Mouse (Mus musculus) intestine, embryonic 16.5 days (tissue): Measurements from ENCODE around the gene Fam184b. TPM values are rescaled to one million over a fixed set of nuclear protein-coding genes. Genes with fewer than 3 reads are reported as not detected.
A peak's percentile ranks its signal among the peaks of the same experiment; 100 is the strongest.

Experiments
- ATAC-seq: fragments of 200-750 bp; cut with Nextera tagmentation; 2 replicates; pipeline ENCODE4 v1.8.0; 2017; ENCODE audit warnings: moderate TSS enrichment, moderate library complexity
- H3K27ac ChIP-seq: fragments of 300-500 bp; sonication (generic); 2 replicates; pipeline ENCODE4 v1.5.1; 2014; ENCODE audit warnings: mild to moderate bottlenecking, low read length
- H3K27me3 ChIP-seq: fragments of 300-500 bp; sonication (generic); replicated peaks from 2 replicates; pipeline ENCODE4 v1.6.1; 2014; ENCODE audit warnings: low read length, control low read depth, mixed read lengths; ENCODE audit not compliant: control insufficient read depth, insufficient read depth
- H3K36me3 ChIP-seq: fragments of 300-500 bp; sonication (generic); 2 replicates; pipeline ENCODE4 v1.6.1; 2014; ENCODE audit warnings: low read length, control low read depth; ENCODE audit not compliant: control insufficient read depth, insufficient read depth
- H3K4me1 ChIP-seq: fragments of 300-500 bp; sonication (generic); 2 replicates; pipeline ENCODE4 v1.6.1; 2014; ENCODE audit warnings: low read length, control low read depth, mixed read lengths; ENCODE audit not compliant: control insufficient read depth, insufficient read depth
- H3K4me2 ChIP-seq: fragments of 300-500 bp; sonication (generic); 2 replicates; pipeline ENCODE4 v1.6.1; 2014; ENCODE audit warnings: low read depth, low read length, control low read depth
- H3K4me3 ChIP-seq: fragments of 300-500 bp; sonication (generic); 2 replicates; pipeline ENCODE4 v1.5.1; 2014; ENCODE audit warnings: mild to moderate bottlenecking, low read length
- H3K9ac ChIP-seq: fragments of 300-500 bp; sonication (generic); 2 replicates; pipeline ENCODE4 v1.6.1; 2014; ENCODE audit warnings: low read depth, low read length
- H3K9me3 ChIP-seq: fragments of 300-500 bp; sonication (generic); 2 replicates; pipeline ENCODE4 v1.6.1; 2016; ENCODE audit warnings: low read length, control low read depth; ENCODE audit not compliant: control insufficient read depth
- WGBS: fragments of 180-500 bp; shearing (Covaris S2); extraction: QIAGEN DNeasy Blood & Tissue Kit; methylation state at CpG from one replicate; pipeline ENCODE4 v1.1.7; 2014; 5-methylcytosine and 5-hydroxymethylcytosine counted together
- polyA plus RNA-seq: library from polyadenylated mRNA; unstranded; fragments of >200 nt; fragmentation: Nextera tagmentation; extraction: Ambion mirVana; gene quantifications from 2 replicates; pipeline ENCODE4 v1.2.1, GENCODE M21; 2015

Fam184b gene
- polyA plus RNA-seq, 1 experiment from 2014 or later: 2.9 TPM

DNA sequence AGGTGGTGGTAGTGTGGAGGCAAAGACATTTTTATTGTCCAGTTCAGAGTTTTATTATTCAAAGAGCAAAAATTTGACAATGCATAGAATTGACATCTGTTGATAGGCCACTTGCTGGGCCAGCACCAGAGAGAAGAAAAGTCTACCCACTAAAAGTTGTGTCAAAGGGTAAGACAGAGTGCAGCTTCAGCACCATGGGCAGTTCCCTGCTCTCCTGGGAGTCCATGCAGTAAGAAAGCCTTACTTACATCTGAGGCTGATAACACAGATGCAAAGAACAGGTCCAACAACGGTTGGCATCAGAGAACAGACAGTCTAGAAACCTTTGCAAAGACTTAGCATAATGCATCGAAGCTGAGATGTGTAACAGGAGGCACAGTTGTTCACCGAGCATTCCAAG is 109.7 kb downstream of the Fam184b start:
- Histone ChIP-seq H3K4me1 (no peaks in the 10 kb centered on the region), H3K27me3 (no peaks in the 10 kb centered on the region), H3K36me3 (peaks cover 12% of the 10 kb centered on the region; the same call in 1 of the 2 replicates), H3K9me3 (no peaks in the 10 kb centered on the region), H3K9ac (no peak overlapping the region), H3K27ac (no peak overlapping the region), H3K4me2 (no peak overlapping the region), H3K4me3 (no peak overlapping the region)
- 87% methylated on average over 3 of the region's 3 CpGs for WGBS
- no peak for ATAC-seq

DNA sequence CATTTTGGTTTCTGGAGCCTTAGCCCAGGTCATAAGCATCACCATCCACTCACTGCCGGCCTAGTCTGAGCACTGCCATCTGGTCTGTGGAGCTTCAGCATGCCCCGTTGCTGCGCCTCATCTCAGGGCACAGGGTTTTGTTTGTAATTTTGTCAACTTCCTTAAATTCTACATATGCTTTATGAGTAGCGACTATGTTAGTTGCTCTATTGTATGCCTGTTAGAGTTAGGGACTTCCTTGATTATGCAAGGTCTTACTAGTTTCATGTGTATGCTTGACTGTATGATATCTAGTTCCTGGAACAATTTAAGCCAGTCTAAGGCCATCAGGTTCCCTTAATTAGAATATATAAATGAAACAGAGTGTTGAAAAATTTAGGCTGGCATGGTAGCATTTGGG is 113.1 kb downstream of the Fam184b start:
- no peaks in the 10 kb centered on the region for H3K27me3 ChIP-seq
- H3K27ac ChIP-seq: no peak overlapping the region
- H3K4me1 ChIP-seq: peaks cover 4% of the 10 kb centered on the region
- H3K4me2 ChIP-seq: no peak overlapping the region
- peaks cover 13% of the 10 kb centered on the region; the same call in 1 of the 2 replicates for H3K36me3 ChIP-seq
- no peaks in the 10 kb centered on the region for H3K9me3 ChIP-seq
- no peak overlapping the region for H3K9ac ChIP-seq
- WGBS: 88% methylated on average over 4 of the region's 4 CpGs
- no peak overlapping the region for H3K4me3 ChIP-seq
- no peak for ATAC-seq

DNA sequence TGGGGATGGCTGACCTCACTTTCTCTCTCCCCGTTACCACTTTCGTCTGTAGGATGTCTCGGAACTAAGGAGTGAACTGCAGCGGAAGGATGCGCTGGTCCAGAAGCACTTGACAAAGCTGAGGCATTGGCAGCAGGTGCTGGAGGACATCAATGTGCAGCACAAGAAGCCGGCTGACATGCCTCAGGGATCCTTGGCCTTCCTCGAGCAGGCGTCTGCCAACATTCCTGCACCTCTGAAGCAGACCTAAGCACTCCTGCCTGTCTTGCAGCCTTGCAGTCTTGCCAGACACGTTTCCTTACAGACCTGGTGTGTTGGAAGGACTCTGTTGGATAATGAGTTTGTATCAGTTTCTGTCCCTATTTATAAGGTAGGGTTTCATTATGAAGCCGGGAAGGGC is 114.3 kb downstream of the Fam184b start:
- no peak for ATAC-seq
- Histone ChIP-seq H3K4me1 (peaks cover 8% of the 10 kb centered on the region), H3K27ac (no peak overlapping the region), H3K4me3 (no peak overlapping the region), H3K36me3 (peaks cover 13% of the 10 kb centered on the region; the same call in 1 of the 2 replicates), H3K27me3 (no peaks in the 10 kb centered on the region), H3K4me2 (no peak overlapping the region), H3K9ac (no peak overlapping the region), H3K9me3 (no peaks in the 10 kb centered on the region)
- WGBS: 94% methylated on average over 10 of the region's 10 CpGs

DNA sequence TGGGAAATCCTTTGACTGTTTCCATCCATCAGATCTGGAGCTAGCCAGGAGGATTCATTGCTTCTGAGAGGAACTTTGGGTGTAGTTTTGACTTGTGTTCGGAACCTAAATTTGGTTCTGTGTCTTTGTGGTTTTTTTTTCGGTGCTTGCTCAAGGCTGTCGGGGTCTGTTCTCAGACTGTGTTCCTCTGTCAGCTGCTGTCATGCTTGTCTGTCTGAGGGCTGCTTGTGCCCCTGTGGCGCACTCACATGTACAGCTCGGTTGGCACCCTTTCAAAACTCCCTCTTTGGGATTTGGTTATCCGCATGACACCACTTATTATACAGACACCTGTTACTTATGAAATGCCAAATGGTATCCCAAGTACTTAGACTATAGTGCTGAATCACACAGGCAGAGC is 117.8 kb downstream of the Fam184b start:
- Histone ChIP-seq H3K4me2 (peak overlapping the region; percentile 92; the same call in 1 of the 2 replicates), H3K4me3 (peak overlapping the region; percentile 99), H3K4me1 (peaks cover 8% of the 10 kb centered on the region), H3K36me3 (peaks cover 9% of the 10 kb centered on the region; the same call in 1 of the 2 replicates), H3K27me3 (no peaks in the 10 kb centered on the region), H3K9me3 (no peaks in the 10 kb centered on the region), H3K9ac (no peak overlapping the region), H3K27ac (no peak overlapping the region)
- WGBS: 88% methylated on average over 6 of the region's 6 CpGs
- no peak for ATAC-seq

DNA sequence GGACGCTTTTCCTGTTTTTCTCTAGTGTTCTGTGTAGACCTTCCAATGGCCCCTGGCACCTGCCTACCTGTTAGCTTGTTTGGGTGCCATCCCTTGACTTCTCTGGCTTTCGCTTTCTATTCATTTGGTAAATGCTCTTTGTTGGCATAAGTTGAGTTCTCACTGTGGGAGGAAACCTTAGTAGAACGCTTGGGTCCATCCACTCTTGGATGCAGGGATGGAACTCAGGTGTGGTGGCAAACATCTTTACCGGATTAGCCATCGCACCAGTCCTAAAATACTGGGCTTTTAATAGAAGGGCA is 118.7 kb downstream of the Fam184b start:
- Histone ChIP-seq H3K4me1 (peaks cover 8% of the 10 kb centered on the region), H3K27me3 (no peaks in the 10 kb centered on the region), H3K4me2 (peak overlapping the region; percentile 92), H3K9ac (peak overlapping the region; percentile 97), H3K36me3 (peaks cover 9% of the 10 kb centered on the region; the same call in 1 of the 2 replicates), H3K4me3 (peak overlapping the region; percentile 99), H3K9me3 (no peaks in the 10 kb centered on the region), H3K27ac (no peak overlapping the region)
- ATAC-seq: no peak
- WGBS: under 1% methylated on average over 5 of the region's 5 CpGs

DNA sequence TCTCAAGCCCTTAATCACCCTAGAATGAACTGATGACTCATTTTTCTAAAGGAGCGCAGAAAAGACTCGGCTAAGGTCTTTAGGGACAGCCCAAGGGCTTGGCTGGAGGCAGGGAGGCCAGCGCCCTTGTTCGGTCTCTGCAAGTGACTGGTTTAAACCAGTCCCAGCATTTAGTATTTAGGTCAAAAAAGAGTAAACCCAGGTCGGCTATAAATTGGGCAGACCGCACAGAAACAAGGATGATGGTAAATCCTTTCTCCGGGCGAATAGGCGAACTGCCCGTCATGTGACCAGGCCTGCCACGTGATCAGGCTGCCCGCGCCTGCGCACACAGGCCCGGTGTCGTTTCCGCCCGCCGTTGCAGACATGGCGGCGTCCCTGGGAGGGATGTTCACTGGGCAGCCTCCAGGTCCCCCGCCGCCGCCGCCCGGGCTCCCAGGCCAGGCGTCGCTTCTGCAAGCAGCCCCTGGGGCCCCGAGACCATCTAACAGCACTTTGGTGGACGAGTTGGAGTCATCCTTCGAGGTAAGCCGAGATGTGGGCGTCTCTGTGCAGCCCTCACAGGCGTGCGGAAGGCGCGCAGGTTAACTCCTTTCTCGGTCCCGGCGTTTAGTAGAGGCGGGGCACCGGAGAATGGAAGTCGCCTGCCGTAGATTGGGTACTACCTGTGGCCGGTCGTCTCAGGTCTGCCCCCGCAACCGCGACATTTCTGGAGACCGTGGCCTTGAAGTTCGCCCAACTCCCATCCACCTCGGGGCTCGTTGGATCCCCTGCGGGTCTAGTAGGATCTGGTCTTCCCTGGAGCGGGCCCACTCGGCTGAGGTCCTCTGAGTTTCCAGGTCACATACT is 119.2 kb downstream of the Fam184b start, which contains the start of gene Med28:
Gene Med28 (plus strand): TSS at position 270 of the 849 bp plus-strand sequence.
- WGBS: 1% methylated on average over 56 of the region's 56 CpGs
- peak; percentile 95 for ATAC-seq

DNA sequence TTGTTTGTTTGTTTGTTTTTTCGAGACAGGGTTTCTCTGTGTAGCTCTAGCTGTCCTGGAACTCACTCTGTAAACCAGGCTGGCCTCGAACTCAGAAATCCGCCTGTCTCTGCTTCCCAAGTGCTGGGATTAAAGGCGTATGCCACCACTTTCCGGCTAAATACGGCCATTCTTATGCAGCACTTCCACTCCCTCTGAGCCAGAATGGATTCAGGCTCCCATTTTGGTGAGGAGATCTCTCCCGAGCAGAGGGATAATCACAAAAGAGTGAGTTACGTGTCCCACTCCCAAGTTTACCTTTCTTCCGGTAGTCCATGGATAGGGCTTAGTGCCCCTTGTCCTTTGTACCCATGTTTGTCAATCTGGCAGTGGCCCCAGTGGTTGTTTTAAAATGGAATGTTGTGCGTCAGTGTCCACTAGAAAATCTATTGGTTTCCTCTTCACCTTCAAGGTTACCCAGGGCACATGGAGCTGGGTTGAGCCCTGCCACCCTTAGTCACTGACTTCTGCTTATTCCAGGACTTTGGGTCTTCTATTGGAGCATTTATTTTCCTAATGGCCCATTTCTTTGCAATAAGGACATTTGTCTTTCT is 124.2 kb downstream of the Fam184b start:
- Histone ChIP-seq H3K4me3 (no peak overlapping the region), H3K27me3 (no peaks in the 10 kb centered on the region), H3K4me2 (no peak overlapping the region), H3K27ac (no peak overlapping the region), H3K9me3 (no peaks in the 10 kb centered on the region), H3K36me3 (peaks cover 5% of the 10 kb centered on the region; the same call in 1 of the 2 replicates), H3K9ac (no peak overlapping the region), H3K4me1 (no peaks in the 10 kb centered on the region)
- no peak for ATAC-seq
- 92% methylated on average over 10 of the region's 10 CpGs for WGBS

More for the DNA sequence above, 119.2 kb downstream of the Fam184b start, which contains the start of gene Med28:
- Histone ChIP-seq H3K27ac (peak within 1 kb of the TSS; percentile 69), H3K4me2 (peak within 1 kb of the TSS; percentile 92), H3K27me3 (no peaks in the 10 kb centered on the region), H3K36me3 (peaks cover 7% of the 10 kb centered on the region; the same call in 1 of the 2 replicates), H3K4me3 (peak within 1 kb of the TSS; percentile 99), H3K4me1 (peaks cover 8% of the 10 kb centered on the region), H3K9ac (peak within 1 kb of the TSS; percentile 97), H3K9me3 (no peaks in the 10 kb centered on the region)

DNA sequence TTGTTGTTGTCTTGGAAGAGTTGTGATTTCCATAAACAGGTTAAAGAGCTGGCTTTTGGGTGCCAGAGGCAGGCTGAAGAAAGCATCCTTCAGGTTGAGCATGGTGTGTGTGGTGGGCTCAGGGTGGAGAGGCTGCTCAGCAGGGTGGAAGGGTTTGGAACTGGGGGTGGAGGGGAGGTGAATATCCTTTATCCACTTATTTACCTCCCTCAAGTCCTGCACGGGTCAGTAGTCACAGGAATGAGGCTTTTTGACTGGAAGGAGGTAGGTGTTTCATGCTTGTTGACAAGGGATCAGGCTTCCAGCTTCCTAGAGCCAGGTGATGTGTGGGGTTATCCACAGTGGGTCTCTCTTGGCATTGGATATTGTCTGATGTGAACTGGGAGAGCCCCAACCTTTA is 124.8 kb downstream of the Fam184b start:
- Histone ChIP-seq H3K4me1 (no peaks in the 10 kb centered on the region), H3K4me3 (no peak overlapping the region), H3K36me3 (peaks cover 5% of the 10 kb centered on the region; the same call in 1 of the 2 replicates), H3K27me3 (no peaks in the 10 kb centered on the region), H3K9me3 (no peaks in the 10 kb centered on the region), H3K4me2 (no peak overlapping the region), H3K27ac (no peak overlapping the region), H3K9ac (no peak overlapping the region)
- no peak for ATAC-seq
- 67% methylated on average over 1 of the region's 1 CpGs for WGBS

DNA sequence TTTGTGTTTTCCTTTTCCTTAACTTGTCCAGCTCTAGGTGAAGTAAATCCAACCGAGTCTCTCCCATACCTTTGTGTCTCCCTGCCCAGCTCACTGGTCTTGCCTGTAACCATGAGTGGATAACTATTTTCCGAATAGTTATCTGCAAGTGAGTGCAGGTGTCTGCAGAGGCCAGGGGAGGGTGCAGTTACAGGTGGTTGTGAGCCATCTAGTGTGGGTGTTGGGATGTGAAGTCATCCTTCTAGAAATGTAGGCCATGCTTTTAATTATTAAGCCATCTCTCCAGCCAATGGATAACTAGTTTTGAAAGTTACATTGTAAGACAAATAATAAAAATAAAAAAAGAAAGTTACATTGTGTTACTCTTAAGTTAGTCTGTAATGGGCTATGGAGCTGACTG is 125.9 kb downstream of the Fam184b start:
- 98% methylated on average over 2 of the region's 2 CpGs for WGBS

More for the DNA sequence above, 125.9 kb downstream of the Fam184b start:
- Histone ChIP-seq H3K4me2 (no peak overlapping the region), H3K4me1 (no peaks in the 10 kb centered on the region), H3K9me3 (no peaks in the 10 kb centered on the region), H3K27me3 (no peaks in the 10 kb centered on the region), H3K36me3 (peaks cover 5% of the 10 kb centered on the region; the same call in 1 of the 2 replicates), H3K9ac (no peak overlapping the region), H3K4me3 (no peak overlapping the region), H3K27ac (no peak overlapping the region)
- ATAC-seq: no peak
